Mouse (Mus musculus) adrenal gland, adult 2 months (tissue): ENCODE data around the gene Vmn1r236. TPM values are rescaled to one million over a fixed set of nuclear protein-coding genes. Genes with fewer than 3 reads are reported as not detected.
A peak's percentile ranks its signal among the peaks of the same experiment; 100 is the strongest.

Experiments
- DNase-seq: peaks from one replicate; pipeline ENCODE4 v3.0.0; 2021
- long read RNA-seq: library from polyadenylated mRNA; stranded (forward); transcript quantifications from one replicate; pipeline ENCODE4 v2.0.0, GENCODE M21; 2021
- microRNA-seq, 2 experiments: library from miRNA; unstranded; fragments of <30 nt; microRNA quantifications; one replicate each; pipeline ENCODE4 v1.2.0; 2021
- polyA plus RNA-seq: library from polyadenylated mRNA; depleted of rRNA; stranded (reverse); fragments of >200 nt; gene quantifications from 2 replicates; pipeline ENCODE4 v1.2.3, GENCODE M21; 2012; rRNA removed
- total RNA-seq, 2 experiments: library from RNA; stranded (reverse); gene quantifications; 2 replicates each; pipeline ENCODE4 v1.2.3; 2021

Gene Vmn1r236
- total RNA-seq (not detected), polyA plus RNA-seq (not detected in 2 replicates)
- long read RNA-seq, result 0 reads

GRCm38 (mm10) chr17:21282642-21283041 lies at the start of gene Vmn1r236:
TSS of gene Vmn1r236 (plus strand) at chr17:21282942.
- no peak for DNase-seq

GRCm38 (mm10) chr17:21256111-21256510 lies 26.6 kb upstream of the Vmn1r236 start, which contains the start of gene Vmn1r235:
TSS of gene Vmn1r235 (plus strand) at chr17:21256411.
- DNase-seq, result no peak

- DNase-seq, result peak; percentile 27
Measured at GRCm38 (mm10) chr17:21272103-21272502, 10.6 kb upstream of the Vmn1r236 start.

GRCm38 (mm10) chr17:21284395-21284794 lies 1.7 kb downstream of the Vmn1r236 start:
- no peak for DNase-seq

- no peak for DNase-seq
Measured at GRCm38 (mm10) chr17:21289695-21290094, 7.0 kb downstream of the Vmn1r236 start.

GRCm38 (mm10) chr17:21311565-21311964 lies 28.8 kb downstream of the Vmn1r236 start, which contains the start of gene Vmn1r237:
TSS of gene Vmn1r237 (plus strand) at chr17:21311865.
- DNase-seq, result no peak

Small RNA genes within 50 kb of the gene (microRNA-seq; reads per million reads assigned to microRNA genes)
- 0 reads per million in 2 experiments for gene Gm26384

Other genes with a start within 250 kb of the Vmn1r236 start
- not detected for gene Vmn1r234, start 56.9 kb upstream of the Vmn1r236 start, total RNA-seq
- gene Vmn1r234, start 56.9 kb upstream of the Vmn1r236 start, polyA plus RNA-seq, result not detected in 2 replicates
- not detected for gene Vmn1r235, start 26.5 kb upstream of the Vmn1r236 start, total RNA-seq
- not detected in 2 replicates for gene Vmn1r235, start 26.5 kb upstream of the Vmn1r236 start, polyA plus RNA-seq
- gene Vmn1r237, start 28.9 kb downstream of the Vmn1r236 start, total RNA-seq, result not detected
- not detected in 2 replicates for gene Vmn1r237, start 28.9 kb downstream of the Vmn1r236 start, polyA plus RNA-seq
- gene Zfp677, start 100.8 kb downstream of the Vmn1r236 start, total RNA-seq, result 1 to 10 TPM; 3.7 to 4.4 TPM
- 0.06 TPM in 1 of 2 replicates, not detected in the other for gene Zfp677, start 100.8 kb downstream of the Vmn1r236 start, polyA plus RNA-seq
- gene Zfp54, start 140.3 kb downstream of the Vmn1r236 start, total RNA-seq, result 1 to 10 TPM; 2.4 to 2.7 TPM
- 0.22 TPM in 1 of 2 replicates, not detected in the other for gene Zfp54, start 140.3 kb downstream of the Vmn1r236 start, polyA plus RNA-seq
- 1 to 10 TPM; 6.3 to 9.7 TPM for gene Zfp51, start 167.4 kb downstream of the Vmn1r236 start, total RNA-seq
- 0.06 and 0.07 TPM in 2 replicates for gene Zfp51, start 167.4 kb downstream of the Vmn1r236 start, polyA plus RNA-seq
- gene Zfp53, start 206.1 kb downstream of the Vmn1r236 start, total RNA-seq, result 1 to 10 TPM; 3.2 to 4.3 TPM
- gene Zfp53, start 206.1 kb downstream of the Vmn1r236 start, polyA plus RNA-seq, result 0.86 and 1.0 TPM in 2 replicates